Mouse (Mus musculus): ENCODE measurements around the gene Olfr681.
"Not testable (repeated sequence)": the region's sequence is repeated elsewhere in the genome, so short reads cannot be mapped to it uniquely, and the experiment has no call there.

The Olfr681 gene

GRCm38 (mm10) chr7:105116536-105116935 is at the start of gene Olfr681:
TSS of gene Olfr681 (plus strand) at chr7:105116836.
- DNase-seq (ENCODE audit: low read depth, low spot score) = no peak

- DNase-seq (ENCODE audit: low read depth, low spot score) = no peak
These were observed 35.7 kb upstream of the Olfr681 start, which contains the start of gene Olfr679 for GRCm38 (mm10) chr7:105080905-105081304. TSS of gene Olfr679 (plus strand) at chr7:105081205.

GRCm38 (mm10) chr7:105092717-105093116 is 23.9 kb upstream of the Olfr681 start, which contains the start of gene Olfr680-ps1:
TSS of gene Olfr680-ps1 (minus strand) at chr7:105092817.
- DNase-seq (ENCODE audit: low read depth, low spot score) = not testable (repeated sequence)

- no peak for DNase-seq (ENCODE audit: low read depth, low spot score)
These were observed 24.6 kb downstream of the Olfr681 start for GRCm38 (mm10) chr7:105141275-105141674.

GRCm38 (mm10) chr7:105146912-105147311 is 30.3 kb downstream of the Olfr681 start, which contains the start of gene Olfr683:
TSS of gene Olfr683 (minus strand) at chr7:105147012.
- no peak for DNase-seq (ENCODE audit: low read depth, low spot score)

- no peak for DNase-seq (ENCODE audit: low read depth, low spot score)
These were observed 46.9 kb downstream of the Olfr681 start, which contains the start of gene Olfr684 for GRCm38 (mm10) chr7:105163553-105163952. TSS of gene Olfr684 (minus strand) at chr7:105163653.

GRCm38 (mm10) chr7:105170773-105171172 is 54.1 kb downstream of the Olfr681 start:
- DNase-seq (ENCODE audit: low read depth, low spot score) = peak; percentile 56
